In the genomic region with DNA sequence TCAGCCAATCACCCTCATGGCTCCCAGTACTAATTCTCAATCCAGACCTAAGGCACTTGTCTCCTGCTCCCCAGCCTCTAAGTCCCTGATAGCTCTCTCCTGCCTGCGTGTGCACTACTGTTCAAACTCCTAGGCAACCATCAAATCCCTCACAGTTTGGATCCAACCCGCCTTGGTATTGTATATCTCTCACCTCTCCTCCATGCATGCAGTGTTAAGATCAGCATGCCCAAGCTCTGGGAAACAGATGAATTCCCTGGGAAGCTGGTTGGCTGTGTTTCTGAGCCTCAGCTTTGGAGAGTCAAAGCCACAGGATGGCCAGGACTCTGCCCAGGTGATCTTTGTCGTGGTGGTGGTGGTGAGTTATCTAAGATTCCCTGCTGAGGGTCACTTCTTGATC, we compare ENCODE assay signal across 14 mouse cellular contexts. TPM values are rescaled to one million over a fixed set of nuclear protein-coding genes. Genes with fewer than 3 reads are reported as not detected.
DNase-seq lines count a peak whose midpoint lies in the region; ATAC-seq and TF ChIP-seq lines count a peak whose summit lies in the region.
"Had no signal": no experiment of that assay in that cellular context is flagged by ENCODE, and none has a peak within 500 bp of the region (broad histone marks: within the 10 kb centered on the region; RNA-seq: fewer than 3 reads in every experiment).

No protein-coding gene starts in this region.

- peaks cover 32% of the 10 kb centered on the region for H3K4me1 ChIP-seq in forebrain, embryonic 12.5 days
- peaks cover 32% of the 10 kb centered on the region for H3K4me1 ChIP-seq in forebrain, embryonic 13.5 days
- peaks cover 26% of the 10 kb centered on the region for H3K4me1 ChIP-seq in intestine, embryonic 14.5 days (replicated peaks; ENCODE audit: control insufficient read depth, insufficient read depth, low read length)
- no peaks in the 10 kb centered on the region for H3K4me1 ChIP-seq in intestine, postnatal 0 days (replicated peaks; ENCODE audit: control insufficient read depth, insufficient read depth, low read length)
- peaks cover 21% of the 10 kb centered on the region for H3K4me1 ChIP-seq in cortical plate, adult 2 months (ENCODE audit: control insufficient read depth, insufficient read depth, low read length)
- H3K4me1 ChIP-seq in limb, embryonic 14.5 days (ENCODE audit: control insufficient read depth, insufficient read depth, low read length) = peaks cover 43% of the 10 kb centered on the region
- H3K4me1 ChIP-seq: liver, embryonic 15.5 days had no signal

- no peak overlapping the region for H3K4me3 ChIP-seq in forebrain, embryonic 12.5 days (replicated peaks)
- no peak overlapping the region for H3K4me3 ChIP-seq in forebrain, embryonic 13.5 days
- H3K4me3 ChIP-seq in intestine, embryonic 14.5 days (ENCODE audit: low read depth, low read length) = no peak overlapping the region
- H3K4me3 ChIP-seq in intestine, postnatal 0 days (ENCODE audit: low read depth, low read length) = no peak overlapping the region
- H3K4me3 ChIP-seq in cortical plate, adult 2 months (ENCODE audit: insufficient read depth, low read length) = no peak overlapping the region
- H3K4me3 ChIP-seq in limb, embryonic 14.5 days (replicated peaks; ENCODE audit: low read length) = no peak overlapping the region
- H3K4me3 ChIP-seq: liver, embryonic 15.5 days had no signal

- TF ChIP-seq POLR2A in cortical plate, adult 2 months (IDR thresholded peaks at IDR 0.05; ENCODE audit: extremely low read depth, insufficient read depth, low read length) = no peak
- no peak for TF ChIP-seq POLR2A in limb, embryonic 14.5 days (IDR thresholded peaks at IDR 0.05; ENCODE audit: borderline replicate concordance, extremely low read depth, insufficient read depth, insufficient read length)

- H3K9ac ChIP-seq in forebrain, embryonic 12.5 days = no peak overlapping the region
- no peak overlapping the region for H3K9ac ChIP-seq in forebrain, embryonic 13.5 days
- no peak overlapping the region for H3K9ac ChIP-seq in intestine, embryonic 14.5 days (ENCODE audit: low read length)
- H3K9ac ChIP-seq in intestine, postnatal 0 days (ENCODE audit: low read depth, low read length) = no peak overlapping the region
- H3K9ac ChIP-seq in limb, embryonic 14.5 days (ENCODE audit: low read depth, low read length, severe bottlenecking) = no peak overlapping the region
- H3K9ac ChIP-seq: hindbrain, embryonic 14.5 days; liver, embryonic 15.5 days had no signal

- H3K27ac ChIP-seq in forebrain, embryonic 12.5 days = 0 out of 2 replicates have a peak overlapping the region, but pooled peaks have one; percentile 6
- no peak overlapping the region for H3K27ac ChIP-seq in forebrain, embryonic 13.5 days
- peak overlapping the region; percentile 39; the same call in 1 of the 2 replicates for H3K27ac ChIP-seq in intestine, embryonic 14.5 days (ENCODE audit: low read depth)
- no peak overlapping the region for H3K27ac ChIP-seq in intestine, postnatal 0 days (ENCODE audit: low read depth, low read length)
- peak overlapping the region; percentile 79 for H3K27ac ChIP-seq in cortical plate, adult 2 months (ENCODE audit: insufficient read depth, low read length)
- H3K27ac ChIP-seq in limb, embryonic 14.5 days (replicated peaks; ENCODE audit: low read depth, low read length) = peak overlapping the region; percentile 65; the same call in 1 of the 2 replicates
- H3K27ac ChIP-seq: hindbrain, embryonic 14.5 days; liver, embryonic 15.5 days had no signal

- no peak overlapping the region for H3K4me2 ChIP-seq in forebrain, embryonic 12.5 days
- no peak overlapping the region for H3K4me2 ChIP-seq in forebrain, embryonic 13.5 days
- H3K4me2 ChIP-seq in intestine, embryonic 14.5 days (ENCODE audit: low read length) = no peak overlapping the region
- H3K4me2 ChIP-seq in intestine, postnatal 0 days (replicated peaks; ENCODE audit: low read depth) = no peak overlapping the region
- no peak overlapping the region for H3K4me2 ChIP-seq in limb, embryonic 14.5 days (replicated peaks; ENCODE audit: low read depth, low read length, severe bottlenecking)
- H3K4me2 ChIP-seq: hindbrain, embryonic 14.5 days; liver, embryonic 15.5 days had no signal

- no peak for DNase-seq in intestine, embryonic 14.5 days (ENCODE audit: low spot score)
- no peak for DNase-seq in limb, embryonic 14.5 days (ENCODE audit: low spot score)
- DNase-seq in B cell, adult 2 months = no peak
- DNase-seq in layer of hippocampus, adult 9-10 months (ENCODE audit: low spot score) = no peak
- DNase-seq: adrenal gland, postnatal 25 days; kidney, postnatal 10 days; thymus, postnatal 36 days had no signal

- TF ChIP-seq CTCF in intestine, postnatal 0 days (IDR thresholded peaks at IDR 0.05; ENCODE audit: low read depth) = no peak
- TF ChIP-seq CTCF in cortical plate, adult 2 months (IDR thresholded peaks at IDR 0.05; ENCODE audit: extremely low read depth, insufficient read depth, low read length) = no peak

- peaks cover 14% of the 10 kb centered on the region; the same call in 1 of the 2 replicates for H3K27me3 ChIP-seq in forebrain, embryonic 12.5 days
- H3K27me3 ChIP-seq in forebrain, embryonic 13.5 days = no peaks in the 10 kb centered on the region
- H3K27me3 ChIP-seq in intestine, embryonic 14.5 days (replicated peaks; ENCODE audit: control insufficient read depth, insufficient read depth, low read length) = no peaks in the 10 kb centered on the region
- no peaks in the 10 kb centered on the region for H3K27me3 ChIP-seq in intestine, postnatal 0 days (replicated peaks; ENCODE audit: control insufficient read depth, insufficient read depth, low read length)
- no peaks in the 10 kb centered on the region for H3K27me3 ChIP-seq in limb, embryonic 14.5 days (ENCODE audit: control insufficient read depth, insufficient read depth, low read length)
- H3K27me3 ChIP-seq: liver, embryonic 15.5 days had no signal

- H3K36me3 ChIP-seq in forebrain, embryonic 12.5 days (replicated peaks) = no peaks in the 10 kb centered on the region
- H3K36me3 ChIP-seq in forebrain, embryonic 13.5 days (ENCODE audit: poor library complexity, severe bottlenecking) = no peaks in the 10 kb centered on the region
- H3K36me3 ChIP-seq in intestine, embryonic 14.5 days (ENCODE audit: control insufficient read depth, insufficient read depth, low read length) = no peaks in the 10 kb centered on the region
- H3K36me3 ChIP-seq in intestine, postnatal 0 days (ENCODE audit: control insufficient read depth, insufficient read depth) = no peaks in the 10 kb centered on the region
- no peaks in the 10 kb centered on the region for H3K36me3 ChIP-seq in limb, embryonic 14.5 days (ENCODE audit: control insufficient read depth, insufficient read depth, low read length)
- H3K36me3 ChIP-seq: liver, embryonic 15.5 days had no signal

- WGBS in forebrain, embryonic 12.5 days = 56% methylated on average over 3 of the region's 3 CpGs
- 47% methylated on average over 3 of the region's 3 CpGs for WGBS in forebrain, embryonic 13.5 days
- 51% methylated on average over 3 of the region's 3 CpGs for WGBS in intestine, embryonic 14.5 days
- 55% methylated on average over 3 of the region's 3 CpGs for WGBS in intestine, postnatal 0 days
- WGBS in limb, embryonic 14.5 days = 54% methylated on average over 3 of the region's 3 CpGs

- ATAC-seq in forebrain, embryonic 12.5 days (ENCODE audit: low FRiP score) = no peak
- ATAC-seq in forebrain, embryonic 13.5 days = no peak
- ATAC-seq in intestine, embryonic 14.5 days (replicated peaks; ENCODE audit: low FRiP score, low TSS enrichment, low read depth) = no peak
- no peak for ATAC-seq in intestine, postnatal 0 days
- ATAC-seq in limb, embryonic 14.5 days (ENCODE audit: low FRiP score, low read depth) = no peak

- peaks cover 6% of the 10 kb centered on the region for H3K9me3 ChIP-seq in forebrain, embryonic 12.5 days
- H3K9me3 ChIP-seq in forebrain, embryonic 13.5 days (replicated peaks) = peaks cover 7% of the 10 kb centered on the region; the same call in 1 of the 2 replicates
- H3K9me3 ChIP-seq in intestine, embryonic 14.5 days (ENCODE audit: control insufficient read depth, low read length) = peaks cover 10% of the 10 kb centered on the region; the same call in 1 of the 2 replicates
- no peaks in the 10 kb centered on the region for H3K9me3 ChIP-seq in intestine, postnatal 0 days (ENCODE audit: control insufficient read depth)
- H3K9me3 ChIP-seq in limb, embryonic 14.5 days (ENCODE audit: control insufficient read depth, low read length) = no peaks in the 10 kb centered on the region
- H3K9me3 ChIP-seq: liver, embryonic 15.5 days had no signal

RNA-seq across cellular contexts. Expression of gene 1810010D01Rik, which starts 10.2 kb away (rescaled TPM):
- 0.59 and 0.91 TPM in 2 replicates for polyA plus RNA-seq in forebrain, embryonic 12.5 days (2016; fragmentation: Nextera tagmentation; extraction: Ambion mirVana)
- 0.28 and 0.49 TPM in 2 replicates for polyA plus RNA-seq in forebrain, embryonic 13.5 days (2015; fragmentation: Nextera tagmentation; extraction: Ambion mirVana)
- polyA plus RNA-seq in intestine, embryonic 14.5 days (2014; fragmentation: Nextera tagmentation; extraction: Ambion mirVana) = 0.69 and 2.1 TPM in 2 replicates
- 0.33 and 0.86 TPM in 2 replicates for polyA plus RNA-seq in intestine, postnatal 0 days (2015; fragmentation: Nextera tagmentation; extraction: Ambion mirVana)
- polyA plus RNA-seq in cortical plate, adult 2 months (2012; rRNA removed) = 2.8 and 2.9 TPM in 2 replicates
- 2.8 and 3.7 TPM in 2 replicates for polyA plus RNA-seq in limb, embryonic 14.5 days (2012; rRNA removed)
- 0.33 and 0.61 TPM in 2 replicates for polyA plus RNA-seq in limb, embryonic 14.5 days (2014; fragmentation: Nextera tagmentation; extraction: Ambion mirVana)
- polyA plus RNA-seq: hindbrain, embryonic 14.5 days; neural tube, embryonic 11.5 days had no signal

Comparison
In these comparisons a context has a peak if more than half of its experiments do, and no peak if none do; other contexts are left out.
1. H3K27ac ChIP-seq: peak in forebrain, embryonic 12.5 days (single experiment), intestine, embryonic 14.5 days (single experiment), cortical plate, adult 2 months (single experiment) and limb, embryonic 14.5 days (single experiment); none in forebrain, embryonic 13.5 days (single experiment) and intestine, postnatal 0 days (single experiment).